Mouse (Mus musculus) stomach, postnatal 0 days (tissue): ENCODE data around the gene Ddx11. TPM values are rescaled to one million over a fixed set of nuclear protein-coding genes. Genes with fewer than 3 reads are reported as not detected.

Source experiments
- ATAC-seq: fragments of 200-750 bp; cut with Nextera tagmentation; 2 replicates; pipeline ENCODE4 v1.8.0; 2017; ENCODE audit not compliant: low FRiP score, low TSS enrichment
- DNase-seq: peaks from one replicate; pipeline ENCODE4 v3.0.0-alpha.2; 2016; ENCODE audit warnings: low spot score
- H3K27ac ChIP-seq: fragments of 300-500 bp; sonication (generic); replicated peaks from 2 replicates; pipeline ENCODE4 v1.5.1; 2014; ENCODE audit warnings: mild to moderate bottlenecking, control low read depth
- H3K27me3 ChIP-seq: fragments of 300-500 bp; sonication (generic); 2 replicates; pipeline ENCODE4 v1.6.1; 2014; ENCODE audit warnings: low read length; ENCODE audit not compliant: control insufficient read depth, insufficient read depth
- H3K36me3 ChIP-seq: fragments of 300-500 bp; sonication (generic); 2 replicates; pipeline ENCODE4 v1.6.1; 2014; ENCODE audit warnings: low read length, mixed read lengths; ENCODE audit not compliant: control insufficient read depth, insufficient read depth
- H3K4me1 ChIP-seq: fragments of 300-500 bp; sonication (generic); replicated peaks from 2 replicates; pipeline ENCODE4 v1.6.1; 2014; ENCODE audit warnings: antibody characterized with exemption; ENCODE audit not compliant: control insufficient read depth, insufficient read depth
- H3K4me2 ChIP-seq: fragments of 300-500 bp; sonication (generic); replicated peaks from 2 replicates; pipeline ENCODE4 v1.6.1; 2014; ENCODE audit warnings: low read depth, mild to moderate bottlenecking, control low read depth, moderate library complexity
- H3K4me3 ChIP-seq: fragments of 300-500 bp; sonication (generic); 2 replicates; pipeline ENCODE4 v1.5.1; 2014; ENCODE audit warnings: low read depth, low read length, control low read depth
- H3K9ac ChIP-seq: fragments of 300-500 bp; sonication (generic); 2 replicates; pipeline ENCODE4 v1.6.1; 2014; ENCODE audit warnings: mild to moderate bottlenecking, low read length, control low read depth, mixed read lengths
- H3K9me3 ChIP-seq: fragments of 300-500 bp; sonication (generic); 2 replicates; pipeline ENCODE4 v1.6.1; 2016; ENCODE audit warnings: low read length; ENCODE audit not compliant: control insufficient read depth
- CTCF ChIP-seq: IDR thresholded peaks from 2 replicates; pipeline ENCODE4 v1.5.1; 2016; ENCODE audit warnings: antibody characterized with exemption, low read depth, mild to moderate bottlenecking, moderate library complexity
- EP300 ChIP-seq: optimal IDR thresholded peaks from 2 replicates; pipeline ENCODE3; 2016; ENCODE audit warnings: antibody characterized with exemption
- WGBS: fragments of 180-500 bp; shearing (Covaris S2); extraction: QIAGEN DNeasy Blood & Tissue Kit; methylation state at CpG from one replicate; pipeline ENCODE4 v1.1.7; 2014; 5-methylcytosine and 5-hydroxymethylcytosine counted together
- polyA plus RNA-seq: library from polyadenylated mRNA; unstranded; fragments of >200 nt; fragmentation: Nextera tagmentation; extraction: Ambion mirVana; gene quantifications from 2 replicates; pipeline ENCODE4 v1.2.1, GENCODE M21; 2015

Ddx11 gene
- polyA plus RNA-seq, 1 experiment from 2014 or later: 2.9 TPM

GRCm38 (mm10) chr17:66107466-66107865 is 15.9 kb upstream of the Ddx11 start:
- Histone ChIP-seq H3K27me3 (no peaks in the 10 kb centered on the region), H3K4me2 (no peak overlapping the region), H3K9me3 (no peaks in the 10 kb centered on the region), H3K27ac (no peak overlapping the region), H3K4me1 (peaks cover 4% of the 10 kb centered on the region; the same call in 1 of the 2 replicates), H3K4me3 (no peak overlapping the region), H3K9ac (no peak overlapping the region), H3K36me3 (no peaks in the 10 kb centered on the region)
- DNase-seq: no peak
- ATAC-seq: no peak
- TF ChIP-seq EP300: no peak
- no peak for TF ChIP-seq CTCF
- 52% methylated on average over 8 of the region's 8 CpGs for WGBS

- Histone ChIP-seq H3K4me1 (peaks cover 5% of the 10 kb centered on the region; the same call in 1 of the 2 replicates), H3K4me2 (no peak overlapping the region), H3K9ac (no peak overlapping the region), H3K27ac (no peak overlapping the region), H3K27me3 (no peaks in the 10 kb centered on the region), H3K4me3 (no peak overlapping the region), H3K9me3 (no peaks in the 10 kb centered on the region), H3K36me3 (no peaks in the 10 kb centered on the region)
- no peak for ATAC-seq
- DNase-seq: no peak
- WGBS: 82% methylated on average over 4 of the region's 4 CpGs
- no peak for TF ChIP-seq CTCF
- TF ChIP-seq EP300: no peak
Measured at GRCm38 (mm10) chr17:66108198-66108597, 15.1 kb upstream of the Ddx11 start.

DNA sequence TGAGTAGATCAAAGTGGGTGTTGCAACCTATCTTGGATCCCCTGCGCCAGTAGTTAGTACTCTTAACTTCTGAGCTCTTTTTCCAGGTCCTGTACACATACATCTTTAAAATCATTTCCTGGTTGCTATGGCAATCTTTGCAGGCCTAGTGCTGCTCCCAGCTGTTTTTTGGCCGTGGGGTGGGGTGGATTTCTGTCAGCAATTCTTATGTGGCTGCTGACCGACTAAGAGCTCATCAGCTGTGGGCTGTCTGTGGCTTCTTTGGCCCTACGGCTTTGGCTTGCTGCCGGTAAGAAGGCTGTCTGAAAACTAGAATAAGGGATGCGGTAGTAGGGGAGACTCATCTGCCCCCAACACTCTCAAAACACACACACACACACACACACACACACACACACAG is 12.6 kb upstream of the Ddx11 start:
- peak overlapping the region; percentile 88 for H3K4me3 ChIP-seq
- peak; percentile 14 for ATAC-seq

GRCm38 (mm10) chr17:66111402-66111959 is 11.8 kb upstream of the Ddx11 start, which contains the start of gene Washc1:
Gene Washc1 (plus strand): TSS chr17:66111545.
- Histone ChIP-seq H3K27me3 (no peaks in the 10 kb centered on the region), H3K27ac (peak within 1 kb of the TSS; percentile 84), H3K36me3 (peaks cover 19% of the 10 kb centered on the region; the same call in 1 of the 2 replicates), H3K4me3 (peak within 1 kb of the TSS; percentile 88), H3K9ac (peak within 1 kb of the TSS; percentile 76), H3K9me3 (no peaks in the 10 kb centered on the region), H3K4me2 (peak within 1 kb of the TSS; percentile 57), H3K4me1 (peaks cover 5% of the 10 kb centered on the region; the same call in 1 of the 2 replicates)
- ATAC-seq: peak; percentile 98
- peak; percentile 97 for DNase-seq
- under 1% methylated on average over 40 of the region's 41 CpGs for WGBS
- TF ChIP-seq CTCF (peak; percentile 41), EP300 (no peak)

More for the DNA sequence above, 12.6 kb upstream of the Ddx11 start:
- TF ChIP-seq CTCF (no peak), EP300 (no peak)
- Histone ChIP-seq H3K36me3 (peaks cover 11% of the 10 kb centered on the region; the same call in 1 of the 2 replicates), H3K27ac (peak overlapping the region; percentile 84), H3K4me2 (peak overlapping the region; percentile 57), H3K9me3 (no peaks in the 10 kb centered on the region), H3K9ac (peak overlapping the region; percentile 76), H3K27me3 (no peaks in the 10 kb centered on the region), H3K4me1 (peaks cover 5% of the 10 kb centered on the region; the same call in 1 of the 2 replicates)
- WGBS: 23% methylated on average over 6 of the region's 6 CpGs
- DNase-seq: no peak

- TF ChIP-seq EP300 (no peak), CTCF (no peak)
- Histone ChIP-seq H3K4me2 (peak overlapping the region; percentile 57), H3K9ac (peak overlapping the region; percentile 76), H3K9me3 (no peaks in the 10 kb centered on the region), H3K4me1 (peaks cover 5% of the 10 kb centered on the region; the same call in 1 of the 2 replicates), H3K27ac (peak overlapping the region; percentile 84), H3K4me3 (peak overlapping the region; percentile 88), H3K27me3 (no peaks in the 10 kb centered on the region), H3K36me3 (peaks cover 26% of the 10 kb centered on the region; the same call in 1 of the 2 replicates)
- WGBS: 26% methylated on average over 4 of the region's 4 CpGs
- ATAC-seq: no peak
- no peak for DNase-seq
Measured at GRCm38 (mm10) chr17:66112166-66112565, 11.2 kb upstream of the Ddx11 start.

GRCm38 (mm10) chr17:66118991-66119390 is 4.3 kb upstream of the Ddx11 start:
- H3K4me3 ChIP-seq: no peak overlapping the region
- no peaks in the 10 kb centered on the region for H3K9me3 ChIP-seq
- DNase-seq (no peak), ATAC-seq (no peak)
- no peaks in the 10 kb centered on the region for H3K4me1 ChIP-seq
- no peak overlapping the region for H3K9ac ChIP-seq
- no peak for TF ChIP-seq CTCF
- no peak for TF ChIP-seq EP300
- 89% methylated on average over 8 of the region's 8 CpGs for WGBS
- H3K4me2 ChIP-seq: no peak overlapping the region
- peaks cover 35% of the 10 kb centered on the region; the same call in 1 of the 2 replicates for H3K36me3 ChIP-seq
- H3K27ac ChIP-seq: no peak overlapping the region
- H3K27me3 ChIP-seq: no peaks in the 10 kb centered on the region
